Mouse (Mus musculus): Measurements from ENCODE around the gene Arl11.

Gene Arl11

DNA sequence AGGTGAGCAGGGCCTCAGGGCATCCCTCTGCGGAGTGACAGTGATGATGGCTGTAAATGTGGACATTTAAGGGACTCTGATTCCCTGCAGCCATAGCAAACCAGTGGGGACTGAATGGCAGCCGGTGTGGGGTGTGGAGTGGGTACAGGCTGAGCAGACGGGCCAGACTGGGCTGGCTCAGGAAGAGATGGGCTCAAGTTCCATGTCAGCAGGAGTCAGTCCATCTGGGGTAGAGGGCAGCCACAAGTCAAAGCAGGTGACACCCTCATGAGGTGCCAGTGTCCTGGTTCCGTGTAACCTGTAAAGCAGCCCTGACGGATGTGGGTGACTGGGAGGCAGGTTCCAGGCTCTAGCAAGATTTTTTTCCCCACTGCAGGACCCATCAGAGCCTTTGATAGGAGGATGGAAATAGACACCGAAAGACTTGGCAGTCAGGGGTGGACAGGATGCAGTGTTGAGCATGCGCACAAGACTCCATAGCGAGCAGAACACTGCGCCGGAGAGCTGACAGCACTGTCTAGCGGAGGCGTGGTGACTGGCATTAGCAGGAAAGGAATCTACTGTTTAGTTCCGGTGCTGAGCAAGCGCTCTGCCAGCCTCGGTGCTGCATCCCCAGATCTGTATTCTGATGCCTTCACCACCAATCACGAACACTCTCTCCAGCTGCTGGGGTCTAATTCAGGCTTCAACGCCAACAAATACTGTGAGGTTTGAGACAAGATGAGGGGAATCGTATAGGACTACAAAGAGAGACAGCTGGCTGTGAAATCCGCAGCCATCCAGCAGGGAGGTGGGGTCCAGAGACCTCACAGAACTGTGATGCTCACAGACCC lies 18.3 kb downstream of the Arl11 start:
- peak; percentile 30 to 45 for DNase-seq

DNA sequence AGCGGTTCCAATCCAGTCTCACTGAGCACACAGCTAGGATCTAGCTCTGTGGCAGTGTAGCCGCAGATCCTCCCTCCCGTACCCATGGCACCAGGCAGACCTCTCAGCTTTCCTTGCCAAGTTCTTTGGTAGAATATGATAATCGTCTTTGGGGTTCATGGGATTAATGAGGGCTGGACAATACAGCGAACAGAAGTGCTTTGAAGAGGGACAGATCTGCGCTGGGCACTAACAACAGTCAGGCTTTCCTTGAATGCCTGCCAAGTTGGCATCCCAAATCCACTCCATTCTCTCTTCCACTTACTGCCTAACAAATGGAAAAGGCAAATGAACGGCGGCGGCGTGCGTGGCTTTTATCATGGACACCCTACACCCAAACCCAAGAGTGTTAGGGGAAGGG lies 21.0 kb downstream of the Arl11 start:
- no peak for DNase-seq

- peak; percentile 25 to 78 for DNase-seq
Measured at GRCm38 (mm10) chr14:61330996-61331561, 21.5 kb downstream of the Arl11 start.

- DNase-seq: no peak
Measured at GRCm38 (mm10) chr14:61339381-61339780, 29.8 kb downstream of the Arl11 start.

DNA sequence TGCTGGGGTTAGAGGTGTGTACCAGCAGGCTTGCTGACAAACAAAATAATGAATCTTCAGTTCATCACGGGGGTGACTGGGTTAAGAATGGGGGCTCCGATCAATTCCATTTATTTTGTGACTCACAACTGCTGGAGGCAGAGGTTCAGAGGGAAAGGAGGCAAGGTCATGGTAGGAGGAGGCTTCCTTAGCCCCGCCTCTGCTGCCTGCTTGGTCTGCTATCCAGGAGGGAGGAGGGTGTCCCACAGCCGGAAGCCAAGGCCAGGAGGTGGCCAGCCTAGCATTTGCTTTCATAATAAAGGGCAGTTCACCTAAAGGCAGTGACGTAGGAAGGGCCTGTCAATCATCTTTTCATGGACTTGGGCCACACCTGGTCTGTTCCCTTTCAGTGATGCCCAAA lies 35.0 kb downstream of the Arl11 start:
- no peak for DNase-seq

DNA sequence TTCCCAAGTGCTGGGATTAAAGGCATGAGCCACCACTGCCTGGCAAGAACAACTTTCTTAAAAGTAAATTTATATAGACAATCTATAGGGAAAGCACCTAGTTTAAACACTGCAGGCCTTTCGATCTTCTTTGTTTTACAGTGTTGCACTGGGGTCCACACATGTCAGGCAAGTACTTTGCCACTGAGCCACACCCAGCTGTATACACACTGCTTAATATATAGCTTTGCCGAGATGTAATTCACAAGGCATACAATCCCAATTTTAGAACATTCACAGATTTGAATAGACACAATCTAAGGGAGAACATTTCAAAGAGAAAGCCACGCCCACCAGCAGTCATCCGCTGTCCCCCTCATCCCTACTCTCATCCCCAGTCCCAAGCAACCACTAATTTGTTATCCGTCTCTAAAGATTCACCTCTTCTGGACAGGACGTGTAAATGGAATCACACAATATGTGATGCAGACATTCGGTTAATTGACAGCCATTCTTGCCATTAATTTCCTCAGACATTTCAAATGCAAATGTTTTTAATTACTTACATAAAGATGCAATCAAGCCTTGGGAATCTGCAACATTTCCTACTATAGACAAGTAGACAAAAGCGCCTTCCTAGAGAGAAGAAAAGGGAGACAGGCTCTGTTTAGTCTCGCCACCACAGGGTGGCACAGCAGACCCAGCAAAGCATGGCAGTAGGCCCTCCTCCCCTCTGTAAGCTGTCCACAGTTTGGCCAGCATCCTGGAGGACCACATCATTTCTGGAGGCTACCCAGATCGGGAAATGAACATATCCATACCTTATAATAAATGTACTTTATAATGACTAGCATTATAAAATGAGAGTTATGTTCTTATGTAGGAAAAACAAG lies 37.5 kb downstream of the Arl11 start:
- no peak for DNase-seq

- DNase-seq: no peak
Measured at GRCm38 (mm10) chr14:61349876-61350275, 40.3 kb downstream of the Arl11 start.

GRCm38 (mm10) chr14:61350808-61351207 lies 41.3 kb downstream of the Arl11 start:
- DNase-seq: no peak

DNA sequence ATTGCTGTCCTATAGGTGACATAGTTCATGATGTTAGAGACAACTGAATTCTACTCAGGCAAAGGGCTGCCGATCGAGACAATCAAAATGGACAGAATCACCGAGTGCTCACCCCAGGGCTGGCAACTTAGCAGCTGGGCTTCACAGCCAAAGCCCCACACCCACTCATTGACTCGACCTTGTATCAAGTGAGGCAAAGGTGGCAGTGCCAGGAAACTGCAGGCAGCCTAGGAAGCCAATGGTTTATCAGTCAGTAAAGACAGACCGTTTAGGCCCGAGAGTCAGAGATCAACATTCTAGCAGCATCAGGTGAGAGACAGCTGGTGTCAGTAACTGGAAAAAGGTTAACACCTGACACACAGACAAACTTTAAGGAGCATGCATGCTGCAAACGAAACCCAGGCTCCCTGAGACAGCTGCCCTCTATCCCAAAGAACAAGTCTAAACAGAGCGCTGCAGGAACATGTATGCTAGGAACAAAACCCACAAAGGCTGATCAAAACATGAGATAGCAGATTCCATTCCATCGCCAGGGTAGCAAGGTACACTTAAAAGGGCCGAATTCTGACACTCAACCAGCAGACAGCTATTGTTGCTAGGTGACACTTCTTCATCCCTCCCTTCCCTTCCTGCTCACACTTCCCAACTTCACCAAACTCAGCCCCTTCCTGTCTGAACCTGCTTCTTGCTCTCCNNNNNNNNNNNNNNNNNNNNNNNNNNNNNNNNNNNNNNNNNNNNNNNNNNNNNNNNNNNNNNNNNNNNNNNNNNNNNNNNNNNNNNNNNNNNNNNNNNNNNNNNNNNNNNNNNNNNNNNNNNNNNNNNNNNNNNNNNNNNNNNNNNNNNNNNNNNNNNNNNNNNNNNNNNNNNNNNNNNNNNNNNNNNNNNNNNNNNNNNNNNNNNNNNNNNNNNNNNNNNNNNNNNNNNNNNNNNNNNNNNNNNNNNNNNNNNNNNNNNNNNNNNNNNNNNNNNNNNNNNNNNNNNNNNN lies 45.0 kb downstream of the Arl11 start:
- DNase-seq: no peak

GRCm38 (mm10) chr14:61360131-61360980 lies 50.8 kb downstream of the Arl11 start, which contains the start of gene Ebpl:
TSS of gene Ebpl (minus strand) at chr14:61360439.
- peak; percentile 84 to 92 for DNase-seq

DNA sequence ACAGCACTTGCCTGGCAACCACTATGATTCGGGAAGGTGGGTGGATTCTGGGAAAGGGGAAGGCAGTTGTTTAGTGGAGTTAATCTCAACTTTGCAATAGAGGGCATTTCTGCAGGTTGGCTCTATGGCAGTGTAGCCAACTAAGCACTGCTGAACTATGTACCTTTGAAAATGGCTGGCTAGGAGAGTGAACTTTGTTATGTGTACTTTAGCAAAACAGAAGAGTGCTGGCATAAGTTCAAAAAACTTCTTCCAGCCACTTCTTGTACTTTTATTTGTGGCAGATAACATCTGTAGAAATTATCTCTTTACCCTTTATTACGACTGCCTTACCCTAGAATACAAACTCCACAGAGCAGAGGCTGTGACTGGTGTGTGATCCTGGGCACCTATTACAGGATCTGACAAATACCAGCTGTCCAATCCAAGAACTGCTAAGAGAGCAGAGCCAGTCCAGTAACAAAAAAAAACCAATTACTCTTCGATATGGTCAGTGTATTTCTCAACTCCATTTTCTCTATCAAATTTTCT lies 51.5 kb downstream of the Arl11 start:
- no peak for DNase-seq

Measured in spleen, adult 18-20 months (tissue).